Comparison of ENCODE assay signal across 8 mouse cellular contexts in the genomic region with DNA sequence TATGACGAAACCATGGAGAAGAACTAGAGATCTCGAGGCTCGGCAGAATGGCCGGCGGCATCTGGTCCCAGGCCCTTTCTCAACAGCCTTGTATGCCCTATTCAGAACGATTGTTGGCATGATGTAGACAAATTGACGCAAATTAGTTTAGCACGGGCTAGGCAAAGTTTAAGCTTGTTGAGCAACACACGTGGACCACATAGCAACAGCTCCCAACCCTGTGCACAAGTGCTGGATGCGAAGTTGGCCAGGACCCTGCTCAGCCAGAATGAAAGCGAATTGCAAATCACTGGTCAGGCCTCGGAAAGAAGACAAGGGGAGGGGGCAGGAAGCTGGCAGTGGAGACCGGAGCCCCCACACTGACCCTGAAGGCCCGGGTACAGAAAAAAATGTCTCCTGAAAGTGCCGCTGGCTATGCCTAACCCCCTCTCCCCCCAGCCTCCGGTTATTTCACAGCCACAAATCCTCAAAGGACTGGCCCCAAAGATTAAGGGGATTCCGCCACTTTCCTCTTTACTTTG. TPM values are rescaled to one million over a fixed set of nuclear protein-coding genes. Genes with fewer than 3 reads are reported as not detected.
A peak's percentile ranks its signal among the peaks of the same experiment; 100 is the strongest.
DNase-seq lines count a peak whose midpoint lies in the region; ATAC-seq lines count a peak whose summit lies in the region.

No protein-coding gene starts in this region.

- no peaks in the 10 kb centered on the region for H3K9me3 ChIP-seq in forebrain, embryonic 15.5 days

- peak; percentile 81 for ATAC-seq in forebrain, embryonic 15.5 days (replicated peaks)
- 0 out of 2 replicates have a peak, but pooled peaks have one; percentile 21 for ATAC-seq in megakaryocyte progenitor cell, adult 5-6 weeks (replicated peaks; ENCODE audit: poor library complexity)

- peak overlapping the region; percentile 33 for H3K4me2 ChIP-seq in forebrain, embryonic 15.5 days (replicated peaks)

- H3K9ac ChIP-seq in forebrain, embryonic 15.5 days (replicated peaks), result no peak overlapping the region

- H3K36me3 ChIP-seq in forebrain, embryonic 15.5 days, result no peaks in the 10 kb centered on the region

- H3K4me1 ChIP-seq in forebrain, embryonic 15.5 days, result peaks cover 11% of the 10 kb centered on the region

- 5% methylated on average over 17 of the region's 17 CpGs for WGBS in forebrain, embryonic 15.5 days

- H3K27ac ChIP-seq in forebrain, embryonic 15.5 days (replicated peaks), result no peak overlapping the region

- H3K27me3 ChIP-seq in forebrain, embryonic 15.5 days, result peaks cover 16% of the 10 kb centered on the region

- peak; percentile 7 for DNase-seq in adrenal gland, adult 8-10 months
- no peak for DNase-seq in adrenal gland, adult 18-20 months (ENCODE audit: low spot score in 2 of 2)
- peak; percentile 9 for DNase-seq in induced T-regulatory cell, adult 2 months (ENCODE audit: low read depth)
- DNase-seq in spleen, postnatal 14 days (ENCODE audit: low spot score in 2 of 2), result no peak
- no peak for DNase-seq in layer of hippocampus, adult 9-10 months (ENCODE audit: low spot score)
- no peak for DNase-seq in spleen, postnatal 10 days (ENCODE audit: low spot score in 2 of 2)

- H3K4me3 ChIP-seq in forebrain, embryonic 15.5 days, result peak overlapping the region; percentile 16

RNA-seq across cellular contexts. Expression of gene Fhl4, which starts 58.0 kb away (rescaled TPM):
- total RNA-seq in adrenal gland, adult 8-10 months (2022), result under 1 TPM; 0.70 to 0.78 (median 0.75) TPM
- total RNA-seq in adrenal gland, adult 18-20 months (2021), result under 1 TPM; 0.19 to 0.27 TPM
- polyA plus RNA-seq in forebrain, embryonic 15.5 days (2015; fragmentation: Nextera tagmentation; extraction: Ambion mirVana), result 2.2 and 2.4 TPM in 2 replicates
- 0.10 and 0.29 TPM in 2 replicates for total RNA-seq in megakaryocyte progenitor cell, adult 5-6 weeks (2015)
- total RNA-seq in megakaryocyte progenitor cell, adult 5-6 weeks (2017), result 1.4 TPM in 1 of 2 replicates, not detected in the other

RNA-seq across cellular contexts. Expression of gene Tmem263, which starts 58.2 kb away (rescaled TPM):
- total RNA-seq in adrenal gland, adult 8-10 months (2022), result 10 to 100 TPM; 17.5 to 23.4 (median 20.6) TPM
- total RNA-seq in adrenal gland, adult 18-20 months (2021), result 10 to 100 TPM; 18.2 to 18.8 TPM
- polyA plus RNA-seq in forebrain, embryonic 15.5 days (2015; fragmentation: Nextera tagmentation; extraction: Ambion mirVana), result 57.7 and 62.5 TPM in 2 replicates
- 23.9 and 25.8 TPM in 2 replicates for total RNA-seq in megakaryocyte progenitor cell, adult 5-6 weeks (2015)
- total RNA-seq in megakaryocyte progenitor cell, adult 5-6 weeks (2017), result 21.0 and 22.3 TPM in 2 replicates

Comparison
In these comparisons a context has a peak if more than half of its experiments do, and no peak if none do; other contexts are left out.
1. DNase-seq: peak in adrenal gland, adult 8-10 months (single experiment) and induced T-regulatory cell, adult 2 months (single experiment); none in adrenal gland, adult 18-20 months (0 of 2), spleen, postnatal 14 days (0 of 2), layer of hippocampus, adult 9-10 months (single experiment) and spleen, postnatal 10 days (0 of 2).